Mouse (Mus musculus) midbrain, embryonic 14.5 days (tissue): Measurements from ENCODE around the gene Aarsd1. TPM values are rescaled to one million over a fixed set of nuclear protein-coding genes. Genes with fewer than 3 reads are reported as not detected.

Experiments
- ATAC-seq: fragments of 200-750 bp; cut with Nextera tagmentation; 2 replicates; pipeline ENCODE4 v1.8.0; 2017; ENCODE audit warnings: moderate number of reproducible peaks, moderate library complexity; ENCODE audit not compliant: low FRiP score, low TSS enrichment
- DNase-seq: peaks from one replicate; pipeline ENCODE4 v3.0.0-alpha.2; 2015
- H3K27ac ChIP-seq: fragments of 300-500 bp; sonication (generic); replicated peaks from 2 replicates; pipeline ENCODE4 v1.5.1; 2014; ENCODE audit warnings: mild to moderate bottlenecking, low read depth, low read length, moderate library complexity
- H3K27me3 ChIP-seq: fragments of 300-500 bp; sonication (generic); 2 replicates; pipeline ENCODE4 v1.6.1; 2014; ENCODE audit warnings: low read length, control low read depth, mixed read lengths; ENCODE audit not compliant: control insufficient read depth, insufficient read depth
- H3K36me3 ChIP-seq: fragments of 300-500 bp; sonication (generic); 2 replicates; pipeline ENCODE4 v1.6.1; 2014; ENCODE audit warnings: low read length, control low read depth; ENCODE audit not compliant: control insufficient read depth, insufficient read depth
- H3K4me1 ChIP-seq: fragments of 300-500 bp; sonication (generic); 2 replicates; pipeline ENCODE4 v1.6.1; 2014; ENCODE audit warnings: mild to moderate bottlenecking, antibody characterized with exemption, low read length, control low read depth; ENCODE audit not compliant: control insufficient read depth, insufficient read depth
- H3K4me2 ChIP-seq: fragments of 300-500 bp; sonication (generic); 2 replicates; pipeline ENCODE4 v1.6.1; 2014; ENCODE audit warnings: mild to moderate bottlenecking, low read length, moderate library complexity
- H3K4me3 ChIP-seq: fragments of 300-500 bp; sonication (generic); replicated peaks from 2 replicates; pipeline ENCODE4 v1.5.1; 2014; ENCODE audit warnings: low read depth, low read length
- H3K9ac ChIP-seq: fragments of 300-500 bp; sonication (generic); replicated peaks from 2 replicates; pipeline ENCODE4 v1.6.1; 2014; ENCODE audit warnings: mild to moderate bottlenecking, low read length, moderate library complexity
- H3K9me3 ChIP-seq: fragments of 300-500 bp; sonication (generic); 2 replicates; pipeline ENCODE4 v1.6.1; 2016; ENCODE audit warnings: low read length, control low read depth, mixed read lengths; ENCODE audit not compliant: control insufficient read depth
- WGBS: fragments of 180-500 bp; shearing (Covaris S2); extraction: QIAGEN DNeasy Blood & Tissue Kit; methylation state at CpG from one replicate; pipeline ENCODE4 v1.1.7; 2014; 5-methylcytosine and 5-hydroxymethylcytosine counted together
- polyA plus RNA-seq: library from polyadenylated mRNA; unstranded; fragments of >200 nt; fragmentation: Nextera tagmentation; extraction: Ambion mirVana; gene quantifications from 2 replicates; pipeline ENCODE4 v1.2.1, GENCODE M21; 2014

Aarsd1 gene
- polyA plus RNA-seq, 1 experiment from 2014 or later, result 90.7 TPM

DNA sequence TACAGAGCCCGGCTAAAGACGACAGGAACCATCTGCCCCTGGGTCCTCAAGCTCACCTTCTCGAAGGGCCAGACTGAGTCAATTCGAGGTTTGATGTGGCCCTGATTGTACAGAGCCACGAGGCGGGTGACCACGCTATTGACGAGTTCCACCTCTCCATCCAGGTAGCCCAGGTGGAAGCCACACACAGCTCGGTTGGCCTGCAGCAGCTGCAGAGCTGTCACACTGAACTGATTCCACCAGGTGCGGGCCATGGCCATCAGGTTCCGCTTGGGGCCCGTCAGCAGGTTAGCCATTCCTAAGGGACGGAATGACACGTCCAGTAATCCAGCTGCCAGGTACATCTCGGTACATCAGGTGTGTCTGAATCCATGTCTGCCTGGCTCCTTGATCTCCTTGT lies 42.9 kb upstream of the Aarsd1 start:
- peaks cover 63% of the 10 kb centered on the region for H3K36me3 ChIP-seq
- no peak overlapping the region for H3K27ac ChIP-seq
- H3K9me3 ChIP-seq, result no peaks in the 10 kb centered on the region
- 91% methylated on average over 15 of the region's 15 CpGs for WGBS
- peaks cover 24% of the 10 kb centered on the region for H3K4me1 ChIP-seq
- H3K4me2 ChIP-seq, result no peak overlapping the region
- H3K4me3 ChIP-seq, result no peak overlapping the region
- H3K9ac ChIP-seq, result no peak overlapping the region
- no peaks in the 10 kb centered on the region for H3K27me3 ChIP-seq
- DNase-seq (no peak), ATAC-seq (no peak)

GRCm38 (mm10) chr11:101459716-101460115 lies 42.3 kb upstream of the Aarsd1 start:
- Histone ChIP-seq H3K4me2 (no peak overlapping the region), H3K9me3 (no peaks in the 10 kb centered on the region), H3K27ac (no peak overlapping the region), H3K4me1 (peaks cover 24% of the 10 kb centered on the region), H3K4me3 (no peak overlapping the region), H3K27me3 (no peaks in the 10 kb centered on the region), H3K9ac (no peak overlapping the region), H3K36me3 (peaks cover 63% of the 10 kb centered on the region)
- WGBS, result 51% methylated on average over 6 of the region's 6 CpGs
- DNase-seq (no peak), ATAC-seq (no peak)

DNA sequence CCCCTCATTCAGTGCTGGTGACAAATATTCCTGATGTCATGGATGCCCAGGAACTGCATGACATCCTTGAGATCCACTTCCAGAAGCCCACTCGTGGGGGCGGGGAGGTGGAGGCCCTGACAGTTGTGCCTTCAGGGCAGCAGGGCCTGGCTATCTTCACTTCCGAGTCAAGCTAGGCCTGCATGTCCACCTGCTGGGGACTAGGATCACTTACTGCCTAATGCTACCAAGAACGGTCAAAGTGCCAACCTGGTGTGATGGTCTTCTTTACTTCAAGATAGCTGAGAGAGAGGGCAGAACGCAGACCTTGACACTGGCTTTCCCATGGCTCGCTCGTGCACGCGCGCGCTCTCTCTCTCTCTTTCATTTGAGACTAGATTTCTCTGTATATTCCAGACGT lies 40.8 kb upstream of the Aarsd1 start:
- H3K4me3 ChIP-seq, result no peak overlapping the region
- peaks cover 63% of the 10 kb centered on the region for H3K36me3 ChIP-seq
- H3K4me1 ChIP-seq, result peaks cover 13% of the 10 kb centered on the region
- 87% methylated on average over 12 of the region's 12 CpGs for WGBS
- DNase-seq (no peak), ATAC-seq (no peak)
- H3K27me3 ChIP-seq, result no peaks in the 10 kb centered on the region
- no peak overlapping the region for H3K27ac ChIP-seq
- no peak overlapping the region for H3K4me2 ChIP-seq
- no peaks in the 10 kb centered on the region for H3K9me3 ChIP-seq
- no peak overlapping the region for H3K9ac ChIP-seq

- Histone ChIP-seq H3K27me3 (no peaks in the 10 kb centered on the region), H3K4me1 (peaks cover 7% of the 10 kb centered on the region), H3K4me2 (no peak overlapping the region), H3K36me3 (peaks cover 60% of the 10 kb centered on the region), H3K27ac (no peak overlapping the region), H3K9me3 (no peaks in the 10 kb centered on the region), H3K4me3 (no peak overlapping the region), H3K9ac (no peak overlapping the region)
- 90% methylated on average over 9 of the region's 9 CpGs for WGBS
- ATAC-seq (no peak), DNase-seq (no peak)
These were observed 40.2 kb upstream of the Aarsd1 start for GRCm38 (mm10) chr11:101457631-101458030.

GRCm38 (mm10) chr11:101455627-101456026 lies 38.2 kb upstream of the Aarsd1 start:
- ATAC-seq (no peak), DNase-seq (no peak)
- H3K9me3 ChIP-seq, result no peaks in the 10 kb centered on the region
- no peak overlapping the region for H3K27ac ChIP-seq
- 88% methylated on average over 7 of the region's 7 CpGs for WGBS
- H3K27me3 ChIP-seq, result no peaks in the 10 kb centered on the region
- H3K9ac ChIP-seq, result no peak overlapping the region
- no peaks in the 10 kb centered on the region for H3K4me1 ChIP-seq
- H3K4me2 ChIP-seq, result no peak overlapping the region
- H3K36me3 ChIP-seq, result peaks cover 40% of the 10 kb centered on the region
- H3K4me3 ChIP-seq, result no peak overlapping the region

- 21% methylated on average over 6 of the region's 6 CpGs for WGBS
- peaks cover 30% of the 10 kb centered on the region for H3K36me3 ChIP-seq
- ATAC-seq (no peak), DNase-seq (peak; percentile 63)
- H3K4me3 ChIP-seq, result no peak overlapping the region
- no peak overlapping the region for H3K27ac ChIP-seq
- no peaks in the 10 kb centered on the region for H3K27me3 ChIP-seq
- H3K4me1 ChIP-seq, result no peaks in the 10 kb centered on the region
- H3K9ac ChIP-seq, result no peak overlapping the region
- H3K4me2 ChIP-seq, result no peak overlapping the region
- no peaks in the 10 kb centered on the region for H3K9me3 ChIP-seq
These were observed 37.3 kb upstream of the Aarsd1 start for GRCm38 (mm10) chr11:101454702-101455101.

DNA sequence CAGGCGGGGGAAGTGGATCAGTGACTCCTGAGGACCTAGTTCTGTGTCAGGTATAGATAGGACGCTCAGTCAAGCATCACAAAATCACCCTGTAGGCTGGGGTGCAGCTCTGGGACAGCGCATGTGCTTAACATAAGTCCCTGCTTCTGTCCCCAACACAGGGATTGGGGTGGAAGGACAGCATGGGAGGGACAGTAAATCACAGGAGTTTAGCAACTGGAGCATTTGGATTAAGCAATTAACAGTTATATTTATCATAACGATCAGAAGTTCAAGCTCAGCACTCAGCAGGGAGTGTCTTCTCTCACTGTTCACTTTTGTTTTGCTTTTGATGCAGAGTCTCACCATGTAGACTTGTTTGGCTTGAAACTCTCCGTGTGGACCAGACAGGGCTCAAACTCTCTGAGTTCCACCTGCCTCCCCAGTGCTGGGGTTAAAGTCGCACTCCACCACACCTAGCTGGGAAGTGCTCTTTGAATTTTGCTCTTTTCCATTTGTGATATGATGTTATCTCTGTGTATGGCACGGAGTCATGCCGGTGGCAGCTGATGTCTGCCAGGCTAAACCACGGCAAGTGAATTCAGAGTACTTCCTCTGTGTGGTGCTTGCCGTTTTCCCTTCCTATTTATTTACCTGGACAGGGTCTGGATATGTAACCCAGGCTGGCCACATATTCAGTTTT lies 34.8 kb upstream of the Aarsd1 start:
- H3K27me3 ChIP-seq, result no peaks in the 10 kb centered on the region
- no peak overlapping the region for H3K9ac ChIP-seq
- ATAC-seq, result no peak
- H3K4me1 ChIP-seq, result no peaks in the 10 kb centered on the region
- H3K4me2 ChIP-seq, result no peak overlapping the region
- no peak overlapping the region for H3K27ac ChIP-seq
- H3K4me3 ChIP-seq, result no peak overlapping the region
- DNase-seq, result no peak
- no peaks in the 10 kb centered on the region for H3K9me3 ChIP-seq
- WGBS, result 74% methylated on average over 10 of the region's 10 CpGs
- peaks cover 6% of the 10 kb centered on the region; the same call in 1 of the 2 replicates for H3K36me3 ChIP-seq

- no peaks in the 10 kb centered on the region for H3K36me3 ChIP-seq
- no peak overlapping the region for H3K27ac ChIP-seq
- H3K9me3 ChIP-seq, result no peaks in the 10 kb centered on the region
- no peaks in the 10 kb centered on the region for H3K4me1 ChIP-seq
- no peaks in the 10 kb centered on the region for H3K27me3 ChIP-seq
- ATAC-seq (no peak), DNase-seq (no peak)
- H3K9ac ChIP-seq, result no peak overlapping the region
- no peak overlapping the region for H3K4me3 ChIP-seq
- H3K4me2 ChIP-seq, result no peak overlapping the region
- 91% methylated on average over 10 of the region's 10 CpGs for WGBS
These were observed 34.1 kb upstream of the Aarsd1 start for GRCm38 (mm10) chr11:101451536-101451935.

GRCm38 (mm10) chr11:101450394-101450793 lies 33.0 kb upstream of the Aarsd1 start:
- Histone ChIP-seq H3K27me3 (no peaks in the 10 kb centered on the region), H3K36me3 (peaks cover 6% of the 10 kb centered on the region), H3K27ac (no peak overlapping the region), H3K4me1 (no peaks in the 10 kb centered on the region), H3K9me3 (no peaks in the 10 kb centered on the region), H3K4me3 (no peak overlapping the region), H3K4me2 (no peak overlapping the region), H3K9ac (no peak overlapping the region)
- 88% methylated on average over 3 of the region's 3 CpGs for WGBS
- ATAC-seq, result no peak
- no peak for DNase-seq
